Mouse (Mus musculus) brain, embryonic 14.5 days (tissue): Measurements from ENCODE around the gene Ckb.

ENCODE experiments used
- CTCF ChIP-seq: fragments of 200-500 bp; IDR thresholded peaks from 2 replicates; pipeline ENCODE4 v1.5.1; 2012; ENCODE audit warnings: inconsistent platforms, mild to moderate bottlenecking, moderate library complexity, borderline replicate concordance; ENCODE audit not compliant: insufficient read depth, insufficient read length; ENCODE audit errors: extremely low read depth
- POLR2A ChIP-seq: fragments of 200-500 bp; IDR thresholded peaks from 2 replicates; pipeline ENCODE4 v1.6.1; 2012; ENCODE audit warnings: mild to moderate bottlenecking, inconsistent platforms, borderline replicate concordance; ENCODE audit not compliant: poor library complexity, insufficient read depth, insufficient read length, severe bottlenecking; ENCODE audit errors: extremely low read depth

DNA sequence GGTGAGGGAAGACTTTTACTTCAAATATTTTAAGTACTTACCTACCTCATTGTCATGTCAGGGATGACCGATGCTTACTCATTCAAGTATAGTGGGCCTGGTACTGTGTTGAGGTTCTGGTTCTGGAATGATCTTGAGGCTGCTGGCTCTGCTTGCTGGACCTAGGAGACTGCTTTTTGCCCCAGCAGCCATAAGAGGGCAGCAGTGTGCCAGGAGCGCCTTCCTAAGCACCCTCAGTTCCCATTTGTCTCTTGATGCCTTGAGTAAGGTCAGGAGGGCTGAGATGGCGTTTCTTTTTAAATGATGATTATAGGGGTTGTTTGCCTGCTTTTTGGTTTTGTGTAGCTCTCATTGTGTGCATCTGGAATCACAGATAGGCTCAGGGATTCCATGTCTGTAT lies 18.7 kb downstream of the Ckb start:
- TF ChIP-seq POLR2A: no peak
- peak; percentile 92 for TF ChIP-seq CTCF
